Mouse (Mus musculus) testis, postnatal 10 days (tissue): Measurements from ENCODE around the gene Krt2.
A peak's percentile ranks its signal among the peaks of the same experiment; 100 is the strongest.

Experiments used
- DNase-seq: peaks from one replicate; pipeline ENCODE4 v3.0.0; 2021; ENCODE audit warnings: low spot score

The Krt2 gene

GRCm38 (mm10) chr15:101772080-101772710 is 45.8 kb downstream of the Krt2 start:
- peak; percentile 53 for DNase-seq

DNA sequence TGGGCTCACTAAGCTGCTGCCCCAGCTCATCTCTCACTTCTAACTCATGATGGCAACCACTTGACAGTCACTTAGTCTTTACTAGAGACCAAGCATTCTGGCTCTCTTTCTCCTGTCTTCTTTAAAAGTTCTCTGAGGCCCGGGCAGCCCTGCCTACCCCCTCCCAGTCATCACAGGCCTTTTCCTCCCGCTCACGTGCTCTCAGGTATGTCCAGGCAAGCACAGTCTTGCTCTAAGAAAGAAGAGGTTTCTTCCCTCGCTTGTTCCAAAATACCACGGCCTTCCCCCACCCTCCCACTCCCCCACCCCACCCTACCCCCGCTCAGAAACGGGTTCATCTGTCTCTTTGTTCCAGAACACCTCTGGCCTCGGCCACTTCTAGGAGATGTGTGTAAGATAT is 47.7 kb downstream of the Krt2 start:
- no peak for DNase-seq
